In the genomic region with DNA sequence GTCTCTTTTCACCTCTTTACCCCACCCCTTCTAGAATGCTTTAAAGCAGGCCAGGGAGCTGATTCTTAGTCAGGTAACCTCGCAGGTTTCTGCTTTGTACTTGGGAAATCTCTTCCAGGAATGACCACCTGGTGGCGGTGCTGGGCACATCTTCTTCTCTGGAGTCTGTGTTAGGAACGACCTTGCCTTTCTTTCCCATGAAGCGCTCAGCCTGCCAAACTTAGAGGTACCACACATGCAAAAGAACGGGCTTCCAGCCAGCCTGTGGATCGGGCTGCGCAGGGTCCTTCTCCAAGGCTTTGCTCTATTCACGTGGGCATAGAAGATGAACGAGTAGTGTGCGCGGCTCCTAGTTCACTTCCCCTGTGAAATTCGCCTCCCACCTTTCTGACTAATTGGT, we compare ENCODE assay signal across 8 mouse cellular contexts.
A peak's percentile ranks its signal among the peaks of the same experiment; 100 is the strongest.
DNase-seq lines count a peak whose midpoint lies in the region; ATAC-seq lines count a peak whose summit lies in the region.

No protein-coding gene starts in this region.

- peak; percentile 74 for ATAC-seq in forebrain, embryonic 14.5 days
- ATAC-seq in hindbrain, embryonic 16.5 days: peak; percentile 80
- ATAC-seq in neural tube, embryonic 11.5 days (ENCODE audit: insufficient read depth, low FRiP score, low TSS enrichment): no peak

- no peak overlapping the region for H3K27ac ChIP-seq in forebrain, embryonic 14.5 days (ENCODE audit: low read depth, low read length)
- no peak overlapping the region for H3K27ac ChIP-seq in hindbrain, embryonic 16.5 days (ENCODE audit: low read depth, low read length)
- no peak overlapping the region for H3K27ac ChIP-seq in neural tube, embryonic 11.5 days (ENCODE audit: low read depth, low read length)

- intact Hi-C loops in heart, postnatal 25 days (cut with DNase I): no loop called here
- intact Hi-C loops in left cerebral cortex, postnatal 10 days (cut with DNase I): loop anchor here (5.0 to 10.0 kb wide), 5 partner anchors 107 to 1895 kb away; no protein-coding TSS in a partner anchor

- H3K9ac ChIP-seq in forebrain, embryonic 14.5 days (ENCODE audit: low read length): 0 out of 2 replicates have a peak overlapping the region, but pooled peaks have one; percentile 9
- no peak overlapping the region for H3K9ac ChIP-seq in hindbrain, embryonic 16.5 days (ENCODE audit: low read depth, low read length)
- H3K9ac ChIP-seq in neural tube, embryonic 11.5 days (ENCODE audit: low read length): no peak overlapping the region

- H3K4me1 ChIP-seq in forebrain, embryonic 14.5 days (ENCODE audit: control insufficient read depth, insufficient read depth, low read length): 0 out of 2 replicates have a peak, but pooled peaks cover 6% of the 10 kb centered on the region
- no peaks in the 10 kb centered on the region for H3K4me1 ChIP-seq in hindbrain, embryonic 16.5 days (ENCODE audit: control insufficient read depth, insufficient read depth, low read depth, low read length)
- no peaks in the 10 kb centered on the region for H3K4me1 ChIP-seq in neural tube, embryonic 11.5 days (ENCODE audit: control insufficient read depth, insufficient read depth, low read length)

- DNase-seq in heart, adult 18-20 months: peak; percentile 32 to 64
- no peak for DNase-seq in heart, postnatal 25 days (ENCODE audit: low spot score)
- DNase-seq in brain, embryonic 18.5 days (ENCODE audit: low read depth, low spot score): peak; percentile 65
- peak; percentile 91 for DNase-seq in forebrain, embryonic 14.5 days (ENCODE audit: low spot score)
- peak; percentile 69 to 73 for DNase-seq in left cerebral cortex, postnatal 10 days (ENCODE audit: extremely low spot score in 1 of 2, low spot score in 2 of 2)
- peak; percentile 66 for DNase-seq in neural tube, embryonic 11.5 days (ENCODE audit: low spot score)
- DNase-seq in spleen, adult 18-20 months: no peak

- WGBS in forebrain, embryonic 14.5 days: 21% methylated on average over 12 of the region's 12 CpGs
- WGBS in hindbrain, embryonic 16.5 days: 33% methylated on average over 12 of the region's 12 CpGs
- WGBS in neural tube, embryonic 11.5 days: 46% methylated on average over 12 of the region's 12 CpGs

- H3K4me3 ChIP-seq in forebrain, embryonic 14.5 days (ENCODE audit: low read depth, low read length): no peak overlapping the region
- no peak overlapping the region for H3K4me3 ChIP-seq in hindbrain, embryonic 16.5 days (ENCODE audit: low read length)
- H3K4me3 ChIP-seq in neural tube, embryonic 11.5 days (ENCODE audit: low read depth, low read length): no peak overlapping the region

- H3K36me3 ChIP-seq in forebrain, embryonic 14.5 days (ENCODE audit: control insufficient read depth, insufficient read depth, low read length): no peaks in the 10 kb centered on the region
- no peaks in the 10 kb centered on the region for H3K36me3 ChIP-seq in hindbrain, embryonic 16.5 days (ENCODE audit: control insufficient read depth, insufficient read depth, low read length)
- H3K36me3 ChIP-seq in neural tube, embryonic 11.5 days (ENCODE audit: control insufficient read depth, insufficient read depth, low read length): no peaks in the 10 kb centered on the region

- H3K9me3 ChIP-seq in forebrain, embryonic 14.5 days (replicated peaks; ENCODE audit: control insufficient read depth, low read length): no peaks in the 10 kb centered on the region
- H3K9me3 ChIP-seq in hindbrain, embryonic 16.5 days (ENCODE audit: control insufficient read depth, low read length): no peaks in the 10 kb centered on the region
- H3K9me3 ChIP-seq in neural tube, embryonic 11.5 days (ENCODE audit: control insufficient read depth, low read length): no peaks in the 10 kb centered on the region

- no peaks in the 10 kb centered on the region for H3K27me3 ChIP-seq in forebrain, embryonic 14.5 days (replicated peaks; ENCODE audit: control insufficient read depth, insufficient read depth, low read length)
- no peaks in the 10 kb centered on the region for H3K27me3 ChIP-seq in hindbrain, embryonic 16.5 days (replicated peaks; ENCODE audit: control insufficient read depth, insufficient read depth, low read length)
- no peaks in the 10 kb centered on the region for H3K27me3 ChIP-seq in neural tube, embryonic 11.5 days (ENCODE audit: control insufficient read depth, insufficient read depth, low read length)

- H3K4me2 ChIP-seq in forebrain, embryonic 14.5 days (ENCODE audit: low read length): no peak overlapping the region
- peak overlapping the region; percentile 34 for H3K4me2 ChIP-seq in hindbrain, embryonic 16.5 days (ENCODE audit: low read length)
- no peak overlapping the region for H3K4me2 ChIP-seq in neural tube, embryonic 11.5 days (ENCODE audit: low read depth)

Comparison
In these comparisons a context has a peak if more than half of its experiments do, and no peak if none do; other contexts are left out.
1. DNase-seq: peak in heart, adult 18-20 months (2 of 2), brain, embryonic 18.5 days (single experiment), forebrain, embryonic 14.5 days (single experiment), left cerebral cortex, postnatal 10 days (2 of 2) and neural tube, embryonic 11.5 days (single experiment); none in heart, postnatal 25 days (single experiment) and spleen, adult 18-20 months (0 of 2).